Mouse (Mus musculus): ENCODE results near the gene Pard6b.
"Not testable (repeated sequence)": the region's sequence is repeated elsewhere in the genome, so short reads cannot be mapped to it uniquely, and the experiment has no call there.

The Pard6b gene

DNA sequence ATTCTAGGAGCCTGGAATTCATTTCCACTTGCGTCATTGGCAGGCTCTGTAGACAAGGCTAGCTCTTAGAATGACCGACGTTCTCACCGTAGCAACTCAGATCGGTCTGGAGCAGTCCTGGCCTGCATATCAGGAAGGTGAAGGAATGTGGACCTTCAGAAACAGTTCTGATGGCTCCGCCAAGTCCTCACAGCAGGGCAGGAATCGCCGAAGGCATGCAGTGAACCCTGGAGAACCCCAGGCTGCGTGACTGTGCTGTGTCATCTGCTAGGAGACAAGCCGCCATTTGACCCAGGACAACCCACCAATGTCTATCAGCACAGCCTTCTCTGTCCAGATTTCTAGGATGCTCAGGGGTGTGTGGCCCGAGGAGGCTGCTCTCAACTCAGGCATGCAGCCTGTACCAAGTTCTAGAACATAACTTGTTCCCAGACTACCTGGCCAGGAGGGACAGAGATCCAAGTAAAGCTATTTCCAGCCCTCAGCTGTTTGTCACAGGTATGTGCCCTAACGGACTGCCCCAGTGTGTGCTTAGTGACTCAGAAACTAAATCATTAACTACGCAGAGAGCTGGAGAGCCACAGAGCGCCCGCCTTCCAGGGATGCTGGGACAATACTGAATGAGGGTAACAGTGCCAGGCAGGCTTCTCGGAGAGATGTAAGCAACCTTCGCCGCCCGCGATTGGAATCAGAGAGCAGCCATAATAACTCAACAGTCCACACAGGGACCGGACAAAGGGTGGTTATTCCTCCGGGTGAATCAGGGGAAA, 23.8 kb downstream of the Pard6b start:
- DNase-seq = peak; percentile 64

- DNase-seq = no peak
Measured at GRCm38 (mm10) chr2:168105271-168105670, 24.5 kb downstream of the Pard6b start.

DNA sequence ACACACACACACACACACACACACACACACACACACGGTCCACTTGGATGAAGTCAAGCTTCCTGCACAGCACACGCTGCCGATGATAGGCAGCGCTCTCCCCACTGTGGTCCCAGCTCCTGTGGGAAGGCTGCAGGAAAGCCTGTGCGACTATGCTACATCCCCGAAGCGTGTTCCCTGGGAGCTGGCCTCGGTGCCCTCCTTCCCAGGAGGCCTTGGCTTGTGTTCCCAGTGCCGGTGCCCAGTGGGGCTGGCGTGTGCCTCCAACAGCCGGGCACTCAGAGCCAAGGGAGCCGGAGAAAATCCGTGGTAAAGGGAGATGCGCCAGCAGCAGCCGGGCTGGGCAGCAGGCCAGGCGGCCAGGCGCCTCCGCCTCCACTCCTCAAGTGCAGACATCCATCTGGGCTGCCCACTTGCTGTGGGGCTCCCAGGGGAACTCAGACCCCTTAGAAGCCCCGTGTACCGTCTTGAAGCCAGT, 25.9 kb downstream of the Pard6b start:
- DNase-seq = peak; percentile 72

DNA sequence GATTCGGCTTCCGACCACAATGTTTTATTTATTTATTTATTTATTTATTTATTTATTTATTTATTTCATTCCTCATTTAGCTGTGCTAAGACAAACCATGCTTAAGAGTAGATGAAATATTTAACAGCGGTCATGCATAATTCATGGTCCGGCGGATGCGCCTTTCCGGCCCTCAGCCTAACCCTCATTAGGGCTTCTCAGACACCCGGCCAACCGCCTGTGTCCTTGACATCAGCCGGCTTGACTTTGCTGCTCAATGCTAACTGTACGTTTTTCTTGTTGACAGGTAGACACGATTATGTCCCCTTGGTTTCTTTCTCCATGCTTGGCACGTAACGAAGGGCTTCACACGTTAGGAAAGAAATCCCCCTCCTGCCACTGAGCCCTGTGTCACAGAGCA, 26.6 kb downstream of the Pard6b start:
- no peak for DNase-seq

GRCm38 (mm10) chr2:168107901-168108300, 27.1 kb downstream of the Pard6b start:
- DNase-seq = not testable (repeated sequence)

DNA sequence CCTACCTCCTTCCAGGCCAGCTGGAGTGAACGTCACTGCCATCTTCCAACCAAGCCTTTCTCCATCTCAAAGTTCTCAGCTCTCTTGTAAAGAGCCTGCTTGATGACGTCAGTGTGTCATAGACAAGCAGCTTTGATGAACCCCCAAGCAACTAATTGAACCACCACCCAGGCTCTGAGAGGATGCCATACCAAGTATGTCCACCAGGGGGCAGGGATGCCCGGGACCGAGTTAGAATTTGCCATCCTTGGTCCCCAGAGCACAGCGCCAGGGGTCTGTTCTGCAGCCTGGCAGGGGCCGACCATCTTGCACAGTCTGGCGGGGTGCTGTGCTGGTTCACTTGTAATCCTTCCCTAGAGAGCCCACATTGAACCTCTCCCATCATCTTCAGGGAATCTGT, 31.1 kb downstream of the Pard6b start:
- DNase-seq = peak; percentile 83

- DNase-seq = no peak
Measured at GRCm38 (mm10) chr2:168113263-168113662, 32.5 kb downstream of the Pard6b start.

DNA sequence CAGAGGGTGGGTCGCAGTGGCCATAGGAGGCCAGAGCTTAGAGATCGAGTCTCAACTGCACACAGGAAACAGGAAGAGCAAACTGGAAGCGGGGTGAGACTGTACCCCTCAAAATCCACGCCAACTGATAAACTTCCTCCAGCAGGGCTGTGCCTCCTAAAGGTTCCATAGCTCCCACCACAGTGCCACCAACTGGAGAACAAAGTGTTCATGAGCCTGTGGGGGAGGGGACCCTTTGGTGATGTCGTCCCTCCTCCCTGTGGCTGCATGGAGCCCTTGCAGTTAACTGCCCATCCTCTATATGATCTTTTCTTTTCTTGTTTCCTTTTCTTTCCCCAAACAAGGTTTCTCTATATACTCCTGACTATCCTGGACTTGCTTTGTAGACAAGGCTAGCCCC, 32.9 kb downstream of the Pard6b start:
- no peak for DNase-seq

DNA sequence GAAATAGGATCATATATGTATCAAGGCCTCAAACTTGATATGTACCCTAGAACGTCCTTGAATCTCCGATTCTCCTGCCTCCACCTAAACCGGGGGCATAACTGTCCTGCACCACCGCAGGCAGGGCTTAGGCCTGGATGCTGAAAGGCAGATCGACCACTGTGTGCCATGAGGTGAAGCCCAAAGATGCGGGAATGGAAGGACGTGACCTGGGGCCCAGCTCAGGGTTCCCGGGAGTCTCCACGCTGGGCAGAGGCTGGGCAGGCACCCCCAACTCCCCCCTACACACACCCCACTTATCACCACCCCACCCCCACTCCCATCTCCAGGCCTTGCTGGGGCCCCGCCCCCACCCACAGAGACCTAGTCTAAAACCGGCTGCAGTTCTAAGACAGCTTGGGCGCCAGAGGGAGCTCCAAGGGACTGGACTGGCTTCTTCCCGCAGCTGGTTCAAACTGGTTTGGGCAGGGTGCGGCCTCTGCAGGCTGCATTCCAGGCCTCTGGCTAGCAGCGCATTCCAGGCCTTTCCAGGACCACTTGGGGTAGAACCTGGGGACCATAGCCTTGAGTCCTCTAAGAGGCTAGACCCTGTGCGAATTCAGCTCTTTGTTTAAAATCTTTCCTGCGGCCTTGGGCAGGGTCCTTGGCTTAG, 34.0 kb downstream of the Pard6b start:
- DNase-seq = peak; percentile 94

DNA sequence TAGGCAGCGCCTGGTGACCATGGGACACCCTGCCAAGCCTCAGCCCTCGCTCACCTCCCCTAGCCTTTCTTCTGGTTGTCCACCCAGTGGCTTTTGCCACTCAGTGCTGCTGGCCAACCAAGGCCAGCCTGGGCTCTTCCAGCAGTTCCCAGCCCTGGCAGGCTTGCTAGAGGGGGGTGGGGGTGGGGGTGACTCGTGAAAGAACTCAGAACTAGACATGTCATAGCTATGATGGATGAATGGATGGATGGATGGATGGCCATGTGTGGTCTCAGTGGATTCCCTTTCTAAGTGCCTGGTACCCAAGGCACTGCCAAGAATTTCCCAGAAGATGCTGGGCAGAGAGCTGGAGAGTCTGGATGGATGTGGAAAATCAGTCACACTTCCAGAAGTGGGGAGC, 35.0 kb downstream of the Pard6b start:
- DNase-seq = no peak

GRCm38 (mm10) chr2:168117147-168117546, 36.3 kb downstream of the Pard6b start:
- peak; percentile 61 for DNase-seq

GRCm38 (mm10) chr2:168117553-168117952, 36.7 kb downstream of the Pard6b start:
- no peak for DNase-seq

- no peak for DNase-seq
Measured at GRCm38 (mm10) chr2:168117967-168118366, 37.2 kb downstream of the Pard6b start.

DNA sequence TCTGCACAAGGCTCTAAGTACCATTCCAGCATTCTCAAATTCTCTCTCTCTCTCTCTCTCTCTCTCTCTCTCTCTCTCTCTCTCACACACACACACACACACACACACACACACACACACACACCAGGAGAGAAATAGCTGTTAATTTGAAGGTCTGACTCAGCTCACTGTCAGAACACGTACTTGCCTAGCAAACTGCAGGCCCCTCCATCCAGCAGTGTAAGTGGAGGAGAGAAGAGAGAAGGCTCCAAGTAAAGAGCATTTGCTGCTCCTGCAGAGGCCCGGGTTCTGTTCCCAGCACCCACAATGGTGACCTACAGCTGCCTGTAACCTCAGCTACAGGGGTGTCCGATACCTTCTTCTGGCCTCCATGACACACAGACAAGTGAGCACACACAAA, 37.7 kb downstream of the Pard6b start:
- no peak for DNase-seq

- no peak for DNase-seq
Measured at GRCm38 (mm10) chr2:168119123-168119522, 38.3 kb downstream of the Pard6b start.

DNA sequence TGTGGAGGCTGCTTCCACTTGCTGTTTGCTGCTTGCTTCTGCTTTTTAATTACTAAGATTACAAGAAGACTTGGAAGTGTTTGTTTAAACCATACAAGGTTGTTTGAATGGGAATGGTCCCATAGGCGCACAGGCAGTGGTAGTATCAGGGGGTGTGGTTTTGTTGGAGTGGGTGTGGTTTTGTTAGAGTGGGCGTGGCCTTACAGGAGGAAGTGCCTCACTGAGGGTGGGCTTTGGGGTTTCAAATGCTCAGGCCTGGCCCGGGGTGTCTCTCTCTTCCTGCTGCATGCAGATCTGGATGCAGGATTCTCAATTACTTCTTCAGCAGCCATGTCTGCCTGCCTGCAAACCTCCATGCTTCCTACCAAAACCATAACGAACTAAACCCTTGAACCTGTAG, 40.1 kb downstream of the Pard6b start:
- DNase-seq = no peak

DNA sequence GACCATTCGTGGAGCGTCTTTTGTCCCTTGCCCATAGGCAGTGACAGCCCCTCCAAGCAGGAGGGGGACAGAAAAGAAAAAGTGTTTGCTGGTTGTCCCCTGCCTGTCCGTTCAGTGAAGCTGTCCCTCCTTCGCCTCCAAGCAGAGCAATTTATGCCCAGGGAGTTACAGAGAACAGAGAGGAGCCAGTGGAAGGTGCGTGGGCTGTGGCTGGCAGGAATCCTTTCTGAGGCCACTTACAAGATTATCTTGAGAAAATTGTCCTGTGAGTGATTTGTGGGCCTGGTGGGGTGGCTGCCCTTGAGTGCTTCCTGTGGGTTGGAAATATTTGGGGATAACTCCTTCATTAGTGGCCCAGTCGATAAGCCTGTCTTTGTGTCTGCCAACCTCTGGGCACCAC, 42.8 kb downstream of the Pard6b start:
- DNase-seq = no peak

DNA sequence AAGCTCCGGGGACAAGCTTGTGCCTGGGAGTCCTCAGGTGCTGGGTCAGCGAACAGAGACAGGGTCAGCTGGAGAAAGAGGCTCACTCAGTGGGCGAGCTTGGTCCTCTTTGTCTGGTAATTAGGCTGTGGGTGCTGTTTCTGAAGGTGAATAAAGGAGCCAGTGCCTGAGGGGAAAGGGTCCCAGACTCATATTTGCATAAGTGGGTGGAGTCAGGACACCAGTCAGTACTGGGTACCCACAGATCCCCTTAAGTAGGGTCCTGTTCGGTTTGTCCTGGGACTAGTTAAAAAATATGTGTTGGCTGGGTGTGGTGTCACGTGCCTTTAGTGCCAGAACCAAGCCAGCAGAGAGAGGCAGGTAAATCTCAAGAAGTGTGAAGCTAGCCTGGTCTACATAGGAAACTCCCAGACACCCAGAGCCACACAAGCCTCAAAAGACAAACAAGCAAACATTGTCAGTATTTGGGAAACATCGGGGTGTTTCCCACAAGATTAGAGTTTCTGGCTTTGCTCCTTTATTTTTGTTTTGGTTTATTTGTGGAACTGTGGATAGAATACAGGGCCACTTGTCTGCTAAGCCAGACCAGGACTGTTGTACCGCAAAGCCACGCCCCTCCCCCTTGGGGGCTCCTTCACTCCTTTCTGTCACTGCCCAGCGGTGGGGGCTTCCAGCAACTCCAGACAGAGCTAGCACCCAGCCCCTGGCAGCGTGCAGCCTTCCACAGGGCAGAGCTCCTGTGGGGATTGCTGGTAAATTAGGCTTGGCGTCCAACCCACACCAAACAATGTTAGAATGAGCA, 44.7 kb downstream of the Pard6b start:
- no peak for DNase-seq

- DNase-seq = no peak
Measured at GRCm38 (mm10) chr2:168127767-168128166, 47.0 kb downstream of the Pard6b start.

DNA sequence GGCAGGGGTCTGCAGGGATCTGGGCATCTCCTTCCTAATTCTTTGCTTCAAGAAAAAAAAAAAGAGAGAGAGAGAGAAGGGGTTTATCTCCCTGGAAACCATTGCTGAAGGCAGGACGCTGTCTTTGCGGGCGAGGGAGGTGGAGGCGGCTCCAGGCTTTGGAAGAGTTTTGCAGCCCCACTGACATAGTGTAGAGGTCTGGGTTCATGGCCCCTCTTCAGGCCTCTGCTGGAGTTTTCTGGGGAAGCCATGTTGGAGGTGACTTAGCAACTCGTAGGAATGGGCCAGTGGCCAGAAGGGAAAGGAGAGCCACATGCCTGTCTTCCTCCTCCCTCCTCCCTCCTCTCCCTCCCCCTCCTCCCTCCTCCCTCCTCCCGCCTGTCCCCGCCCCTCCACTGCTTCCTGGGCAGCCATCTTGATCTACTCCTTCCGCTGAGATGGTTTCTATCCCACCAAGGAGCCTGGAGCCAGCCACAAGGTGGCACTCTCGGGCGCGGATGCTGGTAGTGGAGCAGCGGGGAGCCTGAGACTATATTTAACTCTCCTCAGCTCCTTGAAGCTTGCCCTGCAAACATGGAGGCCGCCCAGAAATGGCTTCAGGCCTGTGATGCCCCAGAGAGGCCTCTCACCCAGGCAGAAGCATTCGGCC, 47.5 kb downstream of the Pard6b start:
- DNase-seq = peak; percentile 96

- DNase-seq = no peak
Measured at GRCm38 (mm10) chr2:168130046-168130445, 49.2 kb downstream of the Pard6b start.

DNA sequence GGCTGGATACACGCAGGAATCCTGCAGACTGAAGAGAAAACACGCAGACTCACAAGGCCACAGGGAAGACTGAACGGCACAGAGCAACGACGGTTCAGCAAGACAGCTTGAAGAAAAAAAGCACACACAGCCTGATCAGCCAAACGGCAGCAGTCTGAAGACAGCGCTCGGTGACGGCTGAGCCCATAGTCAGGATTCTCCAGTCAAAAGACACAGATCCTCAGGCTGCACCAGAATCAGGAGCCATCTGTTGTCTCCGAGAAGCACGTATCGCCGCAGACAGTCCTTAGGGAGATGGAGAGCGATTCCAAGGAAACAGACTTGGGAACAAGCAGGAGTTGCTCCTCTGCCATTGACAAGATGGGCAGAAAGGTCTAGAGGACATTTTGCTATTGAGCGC, 56.4 kb downstream of the Pard6b start:
- DNase-seq = no peak

DNA sequence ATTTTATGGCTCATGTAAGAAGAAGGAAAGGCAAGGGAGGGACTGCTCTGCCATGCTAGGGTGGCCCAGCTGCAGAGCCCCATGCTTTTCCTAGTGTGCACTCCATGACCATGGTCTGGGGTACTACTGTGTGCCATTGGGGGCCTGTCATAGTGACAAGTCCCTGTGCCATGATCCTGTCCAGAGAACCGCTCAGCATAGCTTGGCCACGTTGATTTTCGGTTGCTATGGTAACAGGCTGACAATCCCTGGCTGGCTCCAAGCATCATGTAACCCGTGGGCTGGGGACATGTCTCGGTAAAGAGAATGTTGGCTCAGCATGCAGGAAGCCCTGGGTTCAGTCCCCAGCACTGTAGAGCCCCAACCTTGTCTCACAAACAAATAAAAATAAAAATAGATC, 63.0 kb downstream of the Pard6b start:
- no peak for DNase-seq

Data from lung, postnatal 10 days (tissue).